Mouse (Mus musculus) lung, embryonic 14.5 days (tissue): ENCODE data around the gene Gtf2i. TPM values are rescaled to one million over a fixed set of nuclear protein-coding genes. Genes with fewer than 3 reads are reported as not detected.
"Not testable (repeated sequence)": the region's sequence is repeated elsewhere in the genome, so short reads cannot be mapped to it uniquely, and the experiment has no call there.

ENCODE experiments used
- ATAC-seq: fragments of 200-750 bp; cut with Nextera tagmentation; 2 replicates; pipeline ENCODE4 v1.8.0; 2017; ENCODE audit warnings: mild to moderate bottlenecking, moderate TSS enrichment, moderate library complexity; ENCODE audit not compliant: insufficient read depth
- DNase-seq: peaks from one replicate; pipeline ENCODE4 v3.0.0-alpha.2; 2015
- H3K27ac ChIP-seq: fragments of 300-500 bp; sonication (generic); 2 replicates; pipeline ENCODE4 v1.5.1; 2014; ENCODE audit warnings: low read depth, mild to moderate bottlenecking, moderate library complexity
- H3K27me3 ChIP-seq: fragments of 300-500 bp; sonication (generic); 2 replicates; pipeline ENCODE4 v1.6.1; 2014; ENCODE audit warnings: low read length, control low read depth; ENCODE audit not compliant: insufficient read depth
- H3K36me3 ChIP-seq: fragments of 300-500 bp; sonication (generic); 2 replicates; pipeline ENCODE4 v1.6.1; 2014; ENCODE audit warnings: control low read depth; ENCODE audit not compliant: insufficient read depth
- H3K4me1 ChIP-seq: fragments of 300-500 bp; sonication (generic); 2 replicates; pipeline ENCODE4 v1.6.1; 2014; ENCODE audit warnings: antibody characterized with exemption, control low read depth; ENCODE audit not compliant: insufficient read depth
- H3K4me2 ChIP-seq: fragments of 300-500 bp; sonication (generic); 2 replicates; pipeline ENCODE4 v1.6.1; 2014; ENCODE audit warnings: mild to moderate bottlenecking
- H3K4me3 ChIP-seq: fragments of 300-500 bp; sonication (generic); 2 replicates; pipeline ENCODE4 v1.5.1; 2014; ENCODE audit warnings: low read depth, low read length
- H3K9ac ChIP-seq: fragments of 300-500 bp; sonication (generic); 2 replicates; pipeline ENCODE4 v1.6.1; 2014
- H3K9me3 ChIP-seq: fragments of 300-500 bp; sonication (generic); 2 replicates; pipeline ENCODE4 v1.6.1; 2016; ENCODE audit warnings: low read depth, low read length, control low read depth
- CTCF ChIP-seq: IDR thresholded peaks from 2 replicates; pipeline ENCODE4 v1.5.1; 2016; ENCODE audit warnings: antibody characterized with exemption, low read depth
- WGBS: fragments of 180-500 bp; shearing (Covaris S2); extraction: QIAGEN DNeasy Blood & Tissue Kit; methylation state at CpG from one replicate; pipeline ENCODE4 v1.1.7; 2014; 5-methylcytosine and 5-hydroxymethylcytosine counted together
- polyA plus RNA-seq: library from polyadenylated mRNA; unstranded; fragments of >200 nt; fragmentation: Nextera tagmentation; extraction: Ambion mirVana; gene quantifications from 2 replicates; pipeline ENCODE4 v1.2.1, GENCODE M21; 2014

The Gtf2i gene
- polyA plus RNA-seq, result 183 and 185 TPM in 2 replicates

DNA sequence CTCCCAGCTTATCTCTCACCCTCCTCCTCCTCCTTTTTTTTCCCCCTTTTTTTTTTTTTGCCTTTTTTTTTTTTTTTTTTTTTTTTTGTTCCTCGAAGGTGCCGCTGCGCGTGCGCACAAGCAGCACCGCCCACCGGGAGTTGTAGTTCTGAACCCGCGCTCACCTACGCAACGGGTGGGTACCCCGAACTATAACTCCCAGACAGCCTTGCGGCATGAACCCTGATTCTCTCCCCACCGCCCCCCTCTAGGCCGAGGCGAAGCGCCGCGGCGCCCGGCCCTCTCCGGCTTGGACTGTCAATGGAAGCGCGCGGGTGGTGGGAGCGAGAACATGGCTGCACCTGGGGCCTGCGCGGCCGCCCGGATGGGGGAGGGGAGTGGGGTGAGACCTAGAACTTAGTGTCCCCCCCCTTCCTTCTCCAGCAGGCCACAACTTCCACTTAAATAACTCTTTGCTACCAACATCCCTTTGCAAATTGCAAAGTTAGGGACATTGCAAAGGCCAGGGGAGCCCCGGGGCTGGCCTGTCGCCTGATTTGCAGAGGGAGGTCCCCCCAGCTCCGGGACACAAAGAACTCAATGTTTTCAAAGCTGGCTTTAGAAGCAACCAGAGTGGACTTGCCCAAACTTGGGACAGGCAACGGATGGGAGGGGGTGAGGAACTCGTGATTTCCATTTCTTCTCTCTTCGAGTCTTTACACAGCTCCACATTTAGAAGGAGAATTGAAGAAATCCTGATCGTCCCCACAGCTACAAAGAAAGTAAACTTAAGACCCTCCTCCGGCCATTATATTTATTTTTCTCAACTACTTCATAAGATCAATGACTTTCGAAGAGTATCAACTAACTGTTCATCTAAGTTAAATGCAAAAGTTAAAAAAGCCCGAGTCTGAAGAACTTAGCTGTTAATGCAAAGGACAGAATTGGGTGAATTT lies at the start of gene Gtf2i:
Gene Gtf2i, minus strand, starts transcription at position 73 of the 935 bp plus-strand sequence.
- DNase-seq (peak; percentile 98), ATAC-seq (peak; percentile 92)
- Histone ChIP-seq H3K27me3 (no peaks in the 10 kb centered on the region), H3K36me3 (peaks cover 18% of the 10 kb centered on the region), H3K9me3 (no peaks in the 10 kb centered on the region), H3K4me2 (peak within 1 kb of the TSS; percentile 89), H3K27ac (peak within 1 kb of the TSS; percentile 100), H3K4me3 (peak within 1 kb of the TSS; percentile 89), H3K9ac (peak within 1 kb of the TSS; percentile 100), H3K4me1 (peaks cover 10% of the 10 kb centered on the region; the same call in 1 of the 2 replicates)
- WGBS, result under 1% methylated on average over 40 of the region's 40 CpGs
- no peak for TF ChIP-seq CTCF

- DNase-seq, result no peak
- 93% methylated on average over 4 of the region's 4 CpGs for WGBS
These were observed 44.5 kb upstream of the Gtf2i start for GRCm38 (mm10) chr5:134359101-134359500.

GRCm38 (mm10) chr5:134355372-134355771 lies 40.8 kb upstream of the Gtf2i start:
- not testable (repeated sequence) for H3K27ac ChIP-seq, H3K4me3 ChIP-seq, H3K4me2 ChIP-seq, ATAC-seq, H3K9ac ChIP-seq, H3K27me3 ChIP-seq, H3K4me1 ChIP-seq, H3K9me3 ChIP-seq, DNase-seq
- WGBS, result 85% methylated on average over 4 of the region's 4 CpGs
- H3K36me3 ChIP-seq, result peaks cover 33% of the 10 kb centered on the region

More at GRCm38 (mm10) chr5:134359101-134359500, 44.5 kb upstream of the Gtf2i start:
- Histone ChIP-seq H3K4me2 (no peak overlapping the region), H3K9me3 (no peaks in the 10 kb centered on the region), H3K4me3 (no peak overlapping the region), H3K27me3 (no peaks in the 10 kb centered on the region), H3K36me3 (peaks cover 61% of the 10 kb centered on the region), H3K27ac (no peak overlapping the region), H3K9ac (no peak overlapping the region), H3K4me1 (no peaks in the 10 kb centered on the region)
- no peak for ATAC-seq
- no peak for TF ChIP-seq CTCF

DNA sequence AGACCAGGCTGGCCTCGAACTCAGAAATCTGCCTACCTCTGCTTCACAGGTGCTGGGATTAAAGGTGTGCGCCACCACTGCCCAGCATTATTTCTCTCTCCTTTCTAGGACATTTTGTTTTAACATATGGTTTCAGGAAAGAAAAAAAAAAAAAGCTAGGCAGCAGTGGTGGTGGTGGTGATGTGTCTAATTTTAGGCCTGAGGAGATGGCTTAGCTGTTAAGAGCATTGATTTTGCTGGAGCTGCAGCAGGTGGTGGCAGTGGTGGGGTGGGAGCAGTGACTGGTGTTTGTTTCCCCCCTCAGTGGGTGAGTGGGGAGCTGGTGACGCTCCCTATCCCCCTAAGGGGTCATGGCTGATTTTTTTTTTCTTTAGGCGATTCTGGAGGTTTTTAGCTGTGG lies 38.6 kb upstream of the Gtf2i start:
- Histone ChIP-seq H3K4me1 (peaks cover 5% of the 10 kb centered on the region; the same call in 1 of the 2 replicates), H3K9me3 (no peaks in the 10 kb centered on the region), H3K27me3 (no peaks in the 10 kb centered on the region), H3K4me2 (no peak overlapping the region), H3K27ac (no peak overlapping the region), H3K4me3 (no peak overlapping the region), H3K9ac (no peak overlapping the region), H3K36me3 (peaks cover 11% of the 10 kb centered on the region)
- DNase-seq (no peak), ATAC-seq (no peak)
- no peak for TF ChIP-seq CTCF
- 70% methylated on average over 4 of the region's 4 CpGs for WGBS

DNA sequence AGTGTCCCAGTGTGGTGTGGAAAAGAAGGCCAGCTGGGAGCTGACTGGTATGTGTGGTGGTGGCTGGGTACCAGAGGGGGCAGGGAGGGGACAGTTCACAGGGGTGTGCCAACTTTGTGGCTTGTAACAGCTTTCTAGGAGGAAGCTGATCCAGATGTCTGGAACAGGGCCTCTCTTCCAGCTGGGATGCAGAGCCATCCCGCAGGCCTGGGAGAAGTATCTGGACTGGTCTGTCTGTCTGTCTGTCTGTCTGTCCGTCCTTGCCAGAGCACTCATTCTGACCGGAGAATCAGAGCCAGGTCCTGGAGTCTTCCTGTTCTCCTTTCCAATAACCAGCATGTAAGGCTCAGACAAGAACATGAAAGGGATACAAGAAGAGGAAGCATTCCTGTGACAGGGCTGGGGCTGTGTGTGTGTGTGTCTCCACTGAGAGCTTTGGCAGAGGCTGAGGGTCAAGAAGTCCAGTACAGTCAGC lies 38.0 kb upstream of the Gtf2i start:
- WGBS, result 60% methylated on average over 3 of the region's 3 CpGs
- H3K4me2 ChIP-seq, result no peak overlapping the region
- H3K4me1 ChIP-seq, result peaks cover 5% of the 10 kb centered on the region; the same call in 1 of the 2 replicates
- peaks cover 6% of the 10 kb centered on the region; the same call in 1 of the 2 replicates for H3K36me3 ChIP-seq
- DNase-seq (peak; percentile 18), ATAC-seq (peak; percentile 32; the same call in 1 of the 2 replicates)
- no peak overlapping the region for H3K4me3 ChIP-seq
- no peaks in the 10 kb centered on the region for H3K9me3 ChIP-seq
- H3K9ac ChIP-seq, result peak overlapping the region; percentile 18; the same call in 1 of the 2 replicates
- no peak overlapping the region for H3K27ac ChIP-seq
- TF ChIP-seq CTCF, result no peak
- H3K27me3 ChIP-seq, result no peaks in the 10 kb centered on the region

GRCm38 (mm10) chr5:134350660-134351059 lies 36.1 kb upstream of the Gtf2i start:
- Histone ChIP-seq H3K27me3 (no peaks in the 10 kb centered on the region), H3K4me2 (peak overlapping the region; percentile 45), H3K4me3 (0 out of 2 replicates have a peak overlapping the region, but pooled peaks have one; percentile 6), H3K9me3 (no peaks in the 10 kb centered on the region), H3K4me1 (peaks cover 5% of the 10 kb centered on the region; the same call in 1 of the 2 replicates), H3K9ac (no peak overlapping the region), H3K27ac (no peak overlapping the region), H3K36me3 (no peaks in the 10 kb centered on the region)
- TF ChIP-seq CTCF, result no peak
- DNase-seq, result peak; percentile 82
- 14% methylated on average over 10 of the region's 10 CpGs for WGBS
- peak; percentile 88 for ATAC-seq

- ATAC-seq (no peak), DNase-seq (peak; percentile 18)
- TF ChIP-seq CTCF, result peak; percentile 67
- Histone ChIP-seq H3K4me1 (peaks cover 5% of the 10 kb centered on the region; the same call in 1 of the 2 replicates), H3K9ac (no peak overlapping the region), H3K36me3 (no peaks in the 10 kb centered on the region), H3K9me3 (no peaks in the 10 kb centered on the region), H3K27me3 (no peaks in the 10 kb centered on the region), H3K27ac (no peak overlapping the region), H3K4me2 (no peak overlapping the region), H3K4me3 (no peak overlapping the region)
- WGBS, result 71% methylated on average over 2 of the region's 2 CpGs
These were observed 32.5 kb upstream of the Gtf2i start for GRCm38 (mm10) chr5:134347066-134347465.
